8 mouse cellular contexts compared by ENCODE assay signal in genomic region chr7:101109006-101109855, GRCm38 (mm10). TPM values are rescaled to one million over a fixed set of nuclear protein-coding genes. Genes with fewer than 3 reads are reported as not detected.
DNase-seq lines count a peak whose midpoint lies in the region; ATAC-seq and TF ChIP-seq lines count a peak whose summit lies in the region.

No protein-coding gene starts in this region.

- peak overlapping the region; percentile 93 for H3K9ac ChIP-seq in forebrain, embryonic 12.5 days
- peak overlapping the region; percentile 94 for H3K9ac ChIP-seq in hindbrain, postnatal 0 days (replicated peaks; ENCODE audit: low read length)
- H3K9ac ChIP-seq in midbrain, postnatal 0 days (replicated peaks; ENCODE audit: low read length, poor library complexity, severe bottlenecking) = peak overlapping the region; percentile 90

- peaks cover under 1% of the 10 kb centered on the region for H3K27me3 ChIP-seq in megakaryocyte, embryonic 14.5 days (replicated peaks)
- H3K27me3 ChIP-seq in forebrain, embryonic 12.5 days = no peaks in the 10 kb centered on the region
- H3K27me3 ChIP-seq in hindbrain, postnatal 0 days (ENCODE audit: insufficient read depth, low read length) = no peaks in the 10 kb centered on the region
- no peaks in the 10 kb centered on the region for H3K27me3 ChIP-seq in midbrain, postnatal 0 days (ENCODE audit: insufficient read depth, low read length)

- ATAC-seq in megakaryocyte, adult 5-6 weeks (ENCODE audit: poor library complexity, severe bottlenecking) = no peak
- peak; percentile 28; the same call in 1 of the 2 replicates for ATAC-seq in forebrain, embryonic 12.5 days (ENCODE audit: low FRiP score)
- ATAC-seq in hindbrain, postnatal 0 days = peak; percentile 7; the same call in 1 of the 2 replicates
- ATAC-seq in midbrain, postnatal 0 days (ENCODE audit: low FRiP score) = peak; percentile 18

- 1% methylated on average over 47 of the region's 47 CpGs for WGBS in forebrain, embryonic 12.5 days
- WGBS in hindbrain, postnatal 0 days = under 1% methylated on average over 47 of the region's 47 CpGs
- under 1% methylated on average over 44 of the region's 47 CpGs for WGBS in midbrain, postnatal 0 days

- H3K36me3 ChIP-seq in megakaryocyte, embryonic 14.5 days (replicated peaks; ENCODE audit: low read length) = peaks cover 24% of the 10 kb centered on the region
- peaks cover 20% of the 10 kb centered on the region for H3K36me3 ChIP-seq in forebrain, embryonic 12.5 days (replicated peaks)
- no peaks in the 10 kb centered on the region for H3K36me3 ChIP-seq in hindbrain, postnatal 0 days (ENCODE audit: insufficient read depth, low read length)
- no peaks in the 10 kb centered on the region for H3K36me3 ChIP-seq in midbrain, postnatal 0 days (ENCODE audit: insufficient read depth, low read length)

- no peaks in the 10 kb centered on the region for H3K9me3 ChIP-seq in megakaryocyte, embryonic 14.5 days
- H3K9me3 ChIP-seq in forebrain, embryonic 12.5 days = no peaks in the 10 kb centered on the region
- H3K9me3 ChIP-seq in hindbrain, postnatal 0 days (ENCODE audit: low read length) = no peaks in the 10 kb centered on the region
- no peaks in the 10 kb centered on the region for H3K9me3 ChIP-seq in midbrain, postnatal 0 days (ENCODE audit: low read length)

- peak overlapping the region; percentile 61 for H3K27ac ChIP-seq in brown adipose tissue, adult 24 weeks (replicated peaks; ENCODE audit: low read depth, low read length)
- peak overlapping the region; percentile 99 for H3K27ac ChIP-seq in forebrain, embryonic 12.5 days
- peak overlapping the region; percentile 99 for H3K27ac ChIP-seq in hindbrain, postnatal 0 days
- peak overlapping the region; percentile 93 for H3K27ac ChIP-seq in midbrain, postnatal 0 days (ENCODE audit: low read depth, low read length)

- H3K4me3 ChIP-seq in megakaryocyte, embryonic 14.5 days (replicated peaks) = peak overlapping the region; percentile 97
- H3K4me3 ChIP-seq in brown adipose tissue, adult 24 weeks (ENCODE audit: insufficient read depth, low read depth, low read length) = peak overlapping the region; percentile 69
- H3K4me3 ChIP-seq in forebrain, embryonic 12.5 days (replicated peaks) = peak overlapping the region; percentile 81
- H3K4me3 ChIP-seq in hindbrain, postnatal 0 days (ENCODE audit: low read length) = peak overlapping the region; percentile 90
- peak overlapping the region; percentile 56 for H3K4me3 ChIP-seq in midbrain, postnatal 0 days (ENCODE audit: low read depth, low read length)

- TF ChIP-seq CTCF in hindbrain, postnatal 0 days (IDR thresholded peaks at IDR 0.05; ENCODE audit: low read depth) = no peak
- no peak for TF ChIP-seq CTCF in midbrain, postnatal 0 days (IDR thresholded peaks at IDR 0.05)

- DNase-seq in hindbrain, postnatal 0 days (ENCODE audit: low spot score) = peak; percentile 59
- peak; percentile 22 for DNase-seq in liver
- peak; percentile 55 for DNase-seq in midbrain, postnatal 0 days (ENCODE audit: low spot score)
- DNase-seq in thymus, postnatal 4 days = peak; percentile 76

- peak overlapping the region; percentile 87 for H3K4me2 ChIP-seq in forebrain, embryonic 12.5 days
- H3K4me2 ChIP-seq in hindbrain, postnatal 0 days (ENCODE audit: low read depth, low read length) = peak overlapping the region; percentile 87
- H3K4me2 ChIP-seq in midbrain, postnatal 0 days (ENCODE audit: low read depth, low read length, poor library complexity, severe bottlenecking) = peak overlapping the region; percentile 81

- peaks cover 51% of the 10 kb centered on the region for H3K4me1 ChIP-seq in megakaryocyte, embryonic 14.5 days
- H3K4me1 ChIP-seq in brown adipose tissue, adult 24 weeks (ENCODE audit: control insufficient read depth, insufficient read depth, insufficient read length, low read length) = peaks cover 3% of the 10 kb centered on the region; the same call in 1 of the 2 replicates
- peaks cover 21% of the 10 kb centered on the region for H3K4me1 ChIP-seq in forebrain, embryonic 12.5 days
- H3K4me1 ChIP-seq in hindbrain, postnatal 0 days (ENCODE audit: insufficient read depth, low read length) = peaks cover 10% of the 10 kb centered on the region; the same call in 1 of the 2 replicates
- H3K4me1 ChIP-seq in midbrain, postnatal 0 days (ENCODE audit: insufficient read depth, low read length) = peaks cover 7% of the 10 kb centered on the region; the same call in 1 of the 2 replicates

RNA-seq across cellular contexts. Expression of gene Fchsd2, which starts 16.6 kb away (rescaled TPM):
- polyA plus RNA-seq in megakaryocyte, embryonic 14.5 days (2012; ENCODE audit: insufficient read depth, low replicate concordance) = 1.8 and 5.0 TPM in 2 replicates
- total RNA-seq in megakaryocyte, adult 5-6 weeks (2015) = 19.7 and 22.1 TPM in 2 replicates
- 17.2 and 18.1 TPM in 2 replicates for total RNA-seq in megakaryocyte, adult 5-6 weeks (2017)
- polyA plus RNA-seq in brown adipose tissue, adult 24 weeks (2012; ENCODE audit: insufficient read depth, insufficient read length, missing spikeins) = 4.8 and 8.8 TPM in 2 replicates
- 34.0 and 37.5 TPM in 2 replicates for polyA plus RNA-seq in forebrain, embryonic 12.5 days (2016; fragmentation: Nextera tagmentation; extraction: Ambion mirVana)
- 42.9 and 43.1 TPM in 2 replicates for total RNA-seq in hindbrain, postnatal 0 days (2014; rRNA removed)
- 32.1 and 34.2 TPM in 2 replicates for polyA plus RNA-seq in hindbrain, postnatal 0 days (2015; fragmentation: Nextera tagmentation; extraction: Ambion mirVana)
- total RNA-seq in midbrain, postnatal 0 days (2014; rRNA removed) = 55.7 and 67.7 TPM in 2 replicates
- 34.3 and 39.2 TPM in 2 replicates for polyA plus RNA-seq in midbrain, postnatal 0 days (2015; fragmentation: Nextera tagmentation; extraction: Ambion mirVana)

Comparison
In these comparisons a context has a peak if more than half of its experiments do, and no peak if none do; other contexts are left out.
1. DNase-seq: peak in every context shown above with its lines; median percentile 76 in thymus, postnatal 4 days; 59 in hindbrain, postnatal 0 days; 55 in midbrain, postnatal 0 days; 22 in liver.